Mouse (Mus musculus): ENCODE data around the gene Mars.

GRCm38 (mm10) chr10:127353909-127354895 lies 42.6 kb upstream of the Mars start, which contains the start of gene Inhbe:
- peak; percentile 24 for TF ChIP-seq CTCF (IDR thresholded peaks at IDR 0.05; ENCODE audit: control insufficient read depth, insufficient read depth, insufficient read length)
- TF ChIP-seq MAX (IDR thresholded peaks at IDR 0.05) = no peak
- no peak for TF ChIP-seq FOSL1 (IDR thresholded peaks at IDR 0.05; ENCODE audit: insufficient read depth, low read length, poor library complexity, severe bottlenecking)
- no peak for TF ChIP-seq CEBPB (IDR thresholded peaks at IDR 0.05; ENCODE audit: low read depth)
- TF ChIP-seq USF1 (IDR thresholded peaks at IDR 0.05; ENCODE audit: low read depth) = no peak

Data from C2C12 (cell line).